Mouse (Mus musculus): ENCODE data around the gene Ralgps1.

The Ralgps1 gene

DNA sequence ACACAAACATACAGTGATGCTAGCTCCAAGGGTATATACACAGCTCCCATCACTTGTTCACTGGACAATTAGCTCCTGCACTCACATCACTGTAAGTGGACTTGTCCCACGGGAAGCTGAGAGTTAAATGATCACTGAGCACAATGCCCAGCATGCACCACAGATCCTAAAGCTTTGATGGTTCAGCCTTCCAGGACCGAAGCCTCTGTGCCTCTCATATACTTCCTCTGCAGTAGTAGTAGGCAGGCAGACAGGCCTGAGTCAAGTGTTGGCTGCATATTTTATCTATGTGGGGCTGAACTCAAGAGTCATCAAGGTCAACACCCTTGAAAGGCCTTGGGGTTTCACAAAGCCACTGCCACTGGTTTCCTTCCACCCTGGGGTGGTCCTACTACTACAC, 49.6 kb downstream of the Ralgps1 start:
- no peak for DNase-seq (ENCODE audit: low spot score in 2 of 2)

GRCm38 (mm10) chr2:33321031-33321430, 50.3 kb downstream of the Ralgps1 start:
- no peak for DNase-seq (ENCODE audit: low spot score in 2 of 2)

- no peak for DNase-seq (ENCODE audit: low spot score in 2 of 2)
Measured at GRCm38 (mm10) chr2:33320568-33320967, 50.7 kb downstream of the Ralgps1 start.

GRCm38 (mm10) chr2:33319934-33320333, 51.4 kb downstream of the Ralgps1 start:
- DNase-seq (ENCODE audit: low spot score in 2 of 2) = no peak

- no peak for DNase-seq (ENCODE audit: low spot score in 2 of 2)
Measured at GRCm38 (mm10) chr2:33319455-33319854, 51.8 kb downstream of the Ralgps1 start.

DNA sequence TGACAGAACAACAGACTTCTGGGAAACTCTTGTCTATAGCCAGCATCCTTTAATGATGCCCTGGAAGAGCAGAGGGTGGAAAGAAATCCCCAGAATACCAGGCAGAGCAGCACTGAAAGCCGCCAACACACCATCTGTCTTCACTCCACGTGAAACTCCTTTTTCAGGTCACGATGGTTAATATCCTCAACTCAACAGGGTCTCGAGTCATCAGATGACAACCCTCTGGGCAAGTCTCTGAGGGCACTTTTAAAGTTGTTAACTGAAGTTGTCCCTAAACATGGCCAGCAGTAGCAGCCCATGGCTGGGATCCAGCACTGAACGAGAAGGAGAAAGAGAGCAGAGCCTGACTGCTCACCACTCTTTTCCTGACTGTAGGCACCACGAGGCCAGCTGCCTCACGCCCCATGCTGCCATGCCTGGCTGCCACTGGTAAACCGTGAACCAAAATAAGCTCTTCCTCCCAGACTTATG, 52.8 kb downstream of the Ralgps1 start:
- no peak for DNase-seq (ENCODE audit: low spot score in 2 of 2)

DNA sequence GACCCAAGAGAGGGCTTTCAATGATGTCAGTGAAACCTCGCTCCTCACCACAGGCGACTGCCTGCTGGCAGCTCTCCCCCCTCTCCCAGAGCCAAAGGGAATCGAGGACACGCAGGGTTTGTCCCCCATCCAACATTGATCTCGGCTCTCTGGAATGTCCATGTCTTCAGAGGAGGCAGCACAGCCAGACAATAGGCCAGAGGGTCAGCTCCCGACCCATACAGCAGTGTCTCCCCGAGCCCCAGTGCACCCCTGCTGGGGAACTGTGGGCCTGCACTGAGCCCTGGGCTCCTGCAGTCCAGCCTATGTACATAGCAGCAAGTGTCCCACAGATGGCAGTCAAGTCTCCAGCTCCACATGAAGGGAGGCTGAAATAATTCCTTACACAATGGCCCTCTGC, 54.8 kb downstream of the Ralgps1 start:
- DNase-seq (ENCODE audit: low spot score in 2 of 2) = peak; percentile 52 to 76

DNA sequence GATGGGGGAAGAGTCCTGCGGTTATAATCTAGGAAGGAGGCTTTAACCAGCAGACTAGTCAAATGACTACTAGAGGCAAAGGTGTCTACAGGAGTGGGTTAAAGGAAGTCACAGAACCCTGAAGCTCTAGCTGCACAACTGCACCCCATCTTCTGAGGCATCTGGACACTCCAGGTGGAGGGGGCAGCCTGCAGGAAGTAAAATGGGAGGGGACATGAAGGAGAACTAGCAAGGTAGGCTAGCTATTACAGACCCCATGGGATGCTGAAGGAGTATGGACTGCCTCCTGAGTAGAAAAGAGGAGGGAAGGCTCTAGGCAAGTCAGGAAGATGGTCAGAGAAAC, 55.3 kb downstream of the Ralgps1 start:
- no peak for DNase-seq (ENCODE audit: low spot score in 2 of 2)

DNA sequence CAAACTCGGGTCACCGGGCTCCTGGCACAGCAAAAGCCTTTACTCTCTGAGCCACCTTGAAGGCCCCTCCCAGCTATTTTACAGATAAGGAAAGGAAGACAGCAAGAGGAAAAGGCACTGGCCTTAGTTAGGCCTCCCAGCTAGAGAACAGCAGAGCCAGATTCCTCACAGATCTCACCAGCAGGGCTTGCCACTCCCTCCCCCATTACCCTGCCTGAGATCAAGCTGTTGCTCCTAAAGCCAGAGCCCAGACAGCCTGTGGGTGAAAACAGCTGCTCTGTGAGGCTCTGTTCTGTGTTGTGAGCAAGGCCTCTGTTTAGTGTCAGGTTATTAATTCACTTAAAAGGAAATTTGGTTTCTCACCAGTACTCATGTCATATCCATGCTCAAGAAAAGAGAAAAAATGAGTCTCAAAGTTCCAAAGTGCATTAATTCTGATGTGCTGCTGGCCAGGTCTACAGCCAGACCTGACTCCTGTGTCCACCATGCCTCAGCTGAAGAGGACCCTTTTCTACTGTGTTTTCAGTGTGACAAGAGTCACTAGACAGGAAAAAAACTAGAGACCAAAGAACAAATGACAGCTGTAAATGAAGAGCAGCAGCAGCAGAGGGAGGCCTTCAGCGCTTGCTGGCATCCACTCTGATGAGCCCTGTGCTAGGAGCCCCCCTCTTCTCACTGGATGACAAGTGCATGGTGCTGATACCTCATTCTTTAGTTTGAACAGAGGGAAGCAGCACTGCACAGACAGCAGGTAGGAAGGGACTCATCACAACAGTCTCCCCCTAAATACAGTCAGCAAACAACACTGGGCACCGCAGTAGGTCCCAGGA, 55.8 kb downstream of the Ralgps1 start:
- DNase-seq (ENCODE audit: low spot score in 2 of 2) = no peak

- no peak for DNase-seq (ENCODE audit: low spot score in 2 of 2)
Measured at GRCm38 (mm10) chr2:33309426-33309825, 61.9 kb downstream of the Ralgps1 start.

DNA sequence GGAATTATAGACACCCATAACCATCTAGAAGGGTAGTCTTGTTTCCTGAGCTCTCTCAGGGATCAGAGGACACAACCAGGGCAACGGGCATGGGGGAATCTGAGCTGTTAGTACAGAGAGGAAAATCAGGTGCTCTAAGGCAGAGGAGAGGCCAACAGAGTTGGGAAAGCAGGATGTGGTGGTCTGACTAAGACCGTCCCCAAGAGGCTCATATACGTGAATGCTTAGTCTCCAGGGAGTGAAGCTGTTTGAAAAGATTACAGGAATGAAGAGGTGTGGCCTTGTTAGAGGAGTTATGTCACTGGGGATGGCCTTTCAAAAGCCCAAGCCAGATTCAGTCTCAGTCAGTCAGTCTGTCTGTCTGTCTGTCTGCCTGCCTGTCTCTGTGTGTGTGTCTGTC, 64.7 kb downstream of the Ralgps1 start:
- DNase-seq (ENCODE audit: low spot score in 2 of 2) = no peak

GRCm38 (mm10) chr2:33303416-33303947, 67.8 kb downstream of the Ralgps1 start:
- DNase-seq (ENCODE audit: low spot score in 2 of 2) = no peak

DNA sequence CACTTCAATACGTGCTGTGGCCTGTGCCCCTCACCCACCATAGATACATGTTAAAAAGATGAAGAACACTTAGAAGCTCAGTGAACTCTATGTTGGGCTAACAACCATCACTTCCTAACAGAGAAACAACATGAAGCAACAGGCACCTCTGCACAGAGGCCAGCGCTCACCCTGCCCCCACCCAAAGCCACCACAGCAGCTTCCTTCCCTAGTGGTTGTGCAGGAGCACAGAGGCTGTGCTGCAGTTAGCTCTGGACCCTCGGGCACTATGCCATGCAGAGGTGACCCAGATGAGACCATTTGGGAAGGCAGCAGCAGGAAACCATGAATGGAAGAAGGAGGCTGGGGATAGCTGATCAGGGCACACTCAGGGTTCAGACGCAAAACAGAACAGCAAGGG, 68.5 kb downstream of the Ralgps1 start:
- peak in 1 of 2 experiments; percentile 49 for DNase-seq (ENCODE audit: low spot score in 2 of 2)

DNA sequence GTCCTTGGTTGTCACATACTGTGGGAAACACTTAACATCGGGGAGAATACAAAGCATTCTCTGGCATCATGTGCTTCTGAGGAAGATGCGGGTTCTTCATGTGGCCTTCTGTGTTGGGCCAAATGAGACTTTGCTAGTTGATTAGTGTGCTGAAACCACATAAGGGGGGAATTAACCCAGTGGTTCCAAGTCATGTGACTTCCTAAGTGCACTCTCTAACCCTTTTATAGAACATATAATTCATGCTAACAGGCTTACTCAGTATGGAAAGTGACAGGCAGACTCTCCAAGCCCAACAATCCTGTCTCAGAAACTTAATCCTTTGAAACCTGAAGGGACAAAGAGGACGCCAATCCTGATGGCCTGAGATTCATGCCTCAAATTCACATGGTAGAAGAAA, 68.9 kb downstream of the Ralgps1 start:
- DNase-seq (ENCODE audit: low spot score in 2 of 2) = no peak

- no peak for DNase-seq (ENCODE audit: low spot score in 2 of 2)
Measured at GRCm38 (mm10) chr2:33300371-33301046, 70.8 kb downstream of the Ralgps1 start.

GRCm38 (mm10) chr2:33298928-33299327, 72.4 kb downstream of the Ralgps1 start:
- no peak for DNase-seq (ENCODE audit: low spot score in 2 of 2)

DNA sequence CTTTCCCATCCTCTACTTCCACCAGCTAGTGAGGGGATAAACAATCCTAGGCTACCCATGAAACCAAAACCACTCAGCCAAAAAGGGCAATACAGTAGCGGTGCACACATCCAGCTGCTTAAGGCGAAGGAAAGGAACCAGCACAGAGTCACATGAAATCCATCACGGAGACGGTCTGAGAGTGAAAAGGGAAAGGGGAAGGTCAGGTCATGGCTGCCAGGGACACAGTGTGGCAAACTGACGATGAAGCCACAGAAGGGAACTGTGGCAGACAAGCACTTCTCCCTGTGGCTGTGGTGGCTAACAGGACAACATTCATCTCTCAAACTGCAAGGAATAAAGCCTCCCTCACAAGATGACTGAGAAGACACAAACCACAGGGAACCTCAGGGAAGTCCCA, 76.2 kb downstream of the Ralgps1 start:
- no peak for DNase-seq (ENCODE audit: low spot score in 2 of 2)

GRCm38 (mm10) chr2:33292057-33292456, 79.2 kb downstream of the Ralgps1 start:
- DNase-seq (ENCODE audit: low spot score in 2 of 2) = no peak

DNA sequence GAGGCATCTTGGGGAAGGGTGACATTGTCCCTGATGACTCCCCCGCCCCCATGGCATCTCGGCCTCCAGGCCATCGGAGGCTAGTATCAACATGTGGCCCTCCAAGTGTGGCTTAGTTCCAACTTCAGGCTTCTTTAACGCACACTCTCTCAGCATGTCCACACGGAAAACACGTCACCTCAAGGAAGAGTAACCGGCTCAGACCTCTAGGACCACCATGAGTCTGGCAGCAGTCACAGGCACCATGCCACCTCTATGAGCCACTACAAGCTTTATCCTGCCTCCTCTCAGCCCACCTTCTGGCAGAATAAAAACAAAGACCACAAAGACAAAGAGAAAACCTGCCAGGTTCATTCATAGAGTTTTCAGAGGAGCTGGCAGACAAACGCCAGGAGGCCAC, 80.8 kb downstream of the Ralgps1 start:
- no peak for DNase-seq (ENCODE audit: low spot score in 2 of 2)

GRCm38 (mm10) chr2:33288837-33289236, 82.4 kb downstream of the Ralgps1 start:
- no peak for DNase-seq (ENCODE audit: low spot score in 2 of 2)

- no peak for DNase-seq (ENCODE audit: low spot score in 2 of 2)
Measured at GRCm38 (mm10) chr2:33283674-33284073, 87.6 kb downstream of the Ralgps1 start.

- no peak for DNase-seq (ENCODE audit: low spot score in 2 of 2)
Measured at GRCm38 (mm10) chr2:33282877-33283276, 88.4 kb downstream of the Ralgps1 start.

- no peak for DNase-seq (ENCODE audit: low spot score in 2 of 2)
Measured at GRCm38 (mm10) chr2:33281807-33282206, 89.5 kb downstream of the Ralgps1 start.

All from spleen, postnatal 4 days (tissue).